Mouse (Mus musculus) frontal cortex, postnatal 10 days (tissue): ENCODE measurements around the gene Sacm1l.

Experiments
- DNase-seq, 2 experiments: peaks; one replicate each; pipeline ENCODE4 v3.0.0; 2022; ENCODE audit warnings: low spot score in 2 of 2, mixed read lengths in 1 of 2

The Sacm1l gene

DNA sequence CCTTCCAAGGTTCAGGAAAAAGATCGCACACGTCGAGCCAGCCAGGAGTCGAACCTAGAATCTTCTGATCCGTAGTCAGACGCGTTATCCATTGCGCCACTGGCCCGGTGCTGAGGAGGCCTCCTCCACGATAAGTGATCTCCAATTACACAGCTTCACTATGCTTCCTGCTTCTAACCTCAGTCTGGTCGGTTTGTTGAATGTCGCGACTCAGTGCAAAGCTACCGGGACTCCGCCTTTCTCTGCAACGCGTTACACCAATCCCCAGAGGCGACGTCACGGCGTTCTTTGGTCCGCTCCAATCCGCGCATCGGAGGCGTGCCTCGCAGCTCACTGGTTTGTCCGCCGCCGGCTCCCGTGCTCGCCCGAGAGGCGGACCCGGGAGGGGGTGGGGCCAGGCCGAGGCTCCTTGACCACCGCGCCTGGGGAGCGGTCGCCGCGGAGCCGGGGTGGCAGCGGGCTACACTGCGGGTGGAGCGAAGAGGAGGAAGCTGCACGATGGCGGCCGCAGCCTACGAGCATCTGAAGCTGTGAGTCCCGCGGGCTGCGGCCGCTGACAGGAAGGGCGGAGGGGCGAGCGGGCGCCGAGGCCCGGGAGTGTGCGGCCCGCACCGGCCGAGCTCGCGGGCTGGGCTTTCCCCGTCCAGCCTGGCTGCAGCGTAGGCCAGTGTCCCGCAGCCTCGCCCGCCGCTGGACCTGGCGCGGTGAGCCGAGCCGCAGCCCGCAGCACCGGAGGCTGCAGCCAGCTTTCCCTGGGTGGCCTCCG is at the start of gene Sacm1l:
Gene Sacm1l (plus strand): TSS at position 368 of the 766 bp plus-strand sequence.
- DNase-seq = peak; percentile 97 to 99

DNA sequence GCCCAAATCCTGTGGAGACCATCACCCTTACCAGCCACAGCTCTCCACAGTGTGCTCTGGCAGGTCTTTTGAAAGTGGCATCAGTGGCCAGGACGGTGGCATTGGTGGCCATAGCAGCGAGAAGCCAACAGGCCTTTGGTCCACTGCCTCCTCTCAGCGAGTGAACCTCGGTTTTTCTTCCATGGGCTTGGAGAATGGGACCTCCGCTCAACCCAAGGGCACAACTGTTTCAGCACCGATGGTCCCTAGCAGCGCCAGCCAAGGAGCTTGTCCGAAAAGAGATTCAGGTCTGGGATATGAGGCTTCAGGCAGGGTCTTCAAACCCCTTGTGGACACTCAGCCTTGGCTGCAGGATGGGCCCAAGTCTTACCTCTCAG is 49.7 kb upstream of the Sacm1l start:
- no peak for DNase-seq

DNA sequence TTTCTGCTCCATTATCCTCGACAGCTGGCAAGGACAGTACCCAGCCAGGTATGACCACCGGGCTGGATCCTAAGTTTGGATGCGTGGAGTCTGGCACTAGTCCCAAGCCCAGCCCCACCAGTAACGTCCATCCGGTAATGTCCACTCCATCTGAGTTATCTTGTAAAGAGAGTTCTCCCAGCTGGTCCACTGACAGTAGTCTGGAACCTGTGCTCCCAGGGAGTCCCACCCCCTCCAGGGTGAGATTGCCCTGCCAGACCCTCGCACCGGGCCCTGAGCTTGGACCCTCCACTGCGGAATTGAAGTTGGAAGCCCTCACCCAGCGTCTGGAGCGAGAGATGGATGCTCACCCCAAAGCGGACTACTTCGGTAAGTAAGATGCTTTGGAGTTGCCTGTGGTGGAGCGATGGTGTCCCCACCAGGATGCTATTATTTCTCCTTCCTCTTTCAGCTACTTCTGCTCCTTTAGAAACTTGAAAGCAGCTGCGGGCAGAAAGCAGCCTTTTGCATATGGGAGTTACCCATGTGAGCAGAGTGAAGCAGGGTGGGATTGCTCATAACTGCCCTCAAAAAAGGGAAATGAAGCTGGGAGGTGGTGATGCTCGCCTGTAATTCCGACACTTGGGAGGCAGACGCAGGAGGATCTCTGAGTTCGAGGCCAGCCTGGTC is 49.2 kb upstream of the Sacm1l start:
- no peak for DNase-seq

DNA sequence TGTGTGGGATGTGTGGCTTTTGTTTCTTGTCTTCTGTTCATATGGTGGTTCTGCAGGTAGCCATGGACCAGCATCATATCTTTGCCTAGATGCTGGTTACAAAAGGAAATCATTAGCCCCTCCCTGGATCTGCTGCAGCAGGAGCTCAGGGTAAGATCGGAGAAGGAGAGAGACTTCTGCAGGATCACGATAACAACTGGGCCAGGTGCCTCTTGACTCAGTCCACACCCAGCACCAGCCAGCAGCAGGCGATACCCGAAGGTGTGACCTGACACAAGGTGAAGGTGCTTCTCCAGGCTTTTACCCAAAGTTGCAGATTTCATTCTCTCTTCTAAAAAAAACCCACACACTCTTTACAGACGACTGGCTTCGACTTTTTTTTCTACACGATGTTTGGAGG is 48.4 kb upstream of the Sacm1l start:
- DNase-seq = no peak

- DNase-seq = no peak
These were observed 46.0 kb upstream of the Sacm1l start for GRCm38 (mm10) chr9:123483598-123483997.

- DNase-seq = no peak
These were observed 44.7 kb upstream of the Sacm1l start for GRCm38 (mm10) chr9:123484830-123485229.

DNA sequence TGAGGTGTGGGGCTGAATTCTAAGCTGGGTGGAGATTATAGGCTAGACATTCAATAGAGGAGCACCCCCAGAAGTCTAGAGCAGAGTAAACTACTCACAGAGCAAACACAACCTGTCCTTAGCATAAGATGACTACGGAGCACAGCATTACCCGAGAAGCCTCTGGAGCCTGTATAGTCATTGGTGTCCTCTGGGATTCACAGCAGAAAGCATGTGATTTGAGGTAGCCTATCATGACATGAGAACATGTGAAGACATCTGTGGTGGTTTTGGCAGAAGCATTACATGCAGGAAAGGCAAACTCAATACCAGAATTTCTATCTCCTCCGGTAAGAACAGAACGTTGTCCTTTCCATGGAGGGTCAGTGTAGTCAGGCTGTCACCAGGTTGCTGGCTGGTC is 44.0 kb upstream of the Sacm1l start:
- DNase-seq = no peak

DNA sequence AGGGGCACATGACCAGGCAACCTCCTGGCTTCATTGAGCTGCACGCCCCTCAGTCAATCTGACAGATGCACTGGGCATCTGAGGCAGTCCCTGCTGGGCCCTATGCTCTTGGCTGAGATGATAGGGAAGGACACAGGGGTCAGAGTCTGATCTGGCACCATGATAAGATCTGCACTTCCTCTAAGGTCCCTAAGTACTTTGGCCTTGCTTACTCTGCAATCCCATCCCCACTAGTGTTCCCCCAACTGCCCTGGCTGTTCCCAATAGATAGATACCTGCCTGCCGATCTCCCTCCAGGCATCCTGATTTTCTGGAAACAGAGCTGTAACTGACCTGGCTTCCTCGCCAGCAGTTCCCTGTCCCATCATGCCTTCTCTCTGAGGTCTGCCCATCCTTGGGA is 42.9 kb upstream of the Sacm1l start:
- no peak for DNase-seq

- DNase-seq = no peak
These were observed 40.5 kb upstream of the Sacm1l start for GRCm38 (mm10) chr9:123489073-123489472.

- no peak for DNase-seq
These were observed 39.7 kb upstream of the Sacm1l start for GRCm38 (mm10) chr9:123489727-123490343.

DNA sequence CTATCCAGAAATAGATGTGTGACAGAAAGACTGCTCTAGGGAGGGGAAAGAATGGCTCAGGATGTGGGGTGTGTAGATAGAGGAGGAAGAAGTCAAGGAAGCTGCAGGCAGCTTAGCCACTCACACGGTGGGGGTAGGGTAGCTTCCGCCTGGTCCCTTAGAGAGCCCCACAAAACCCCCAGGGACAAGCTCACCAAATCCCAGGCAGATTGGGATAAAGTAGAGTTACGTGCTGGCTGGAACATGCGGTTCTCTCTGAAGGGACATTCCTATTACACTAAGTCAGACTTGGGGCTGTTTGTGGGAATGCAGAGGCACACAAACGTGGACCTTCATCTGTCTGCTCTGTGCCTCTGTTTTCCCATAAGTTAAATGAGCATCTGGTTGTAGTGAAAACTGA is 38.6 kb upstream of the Sacm1l start:
- no peak for DNase-seq

DNA sequence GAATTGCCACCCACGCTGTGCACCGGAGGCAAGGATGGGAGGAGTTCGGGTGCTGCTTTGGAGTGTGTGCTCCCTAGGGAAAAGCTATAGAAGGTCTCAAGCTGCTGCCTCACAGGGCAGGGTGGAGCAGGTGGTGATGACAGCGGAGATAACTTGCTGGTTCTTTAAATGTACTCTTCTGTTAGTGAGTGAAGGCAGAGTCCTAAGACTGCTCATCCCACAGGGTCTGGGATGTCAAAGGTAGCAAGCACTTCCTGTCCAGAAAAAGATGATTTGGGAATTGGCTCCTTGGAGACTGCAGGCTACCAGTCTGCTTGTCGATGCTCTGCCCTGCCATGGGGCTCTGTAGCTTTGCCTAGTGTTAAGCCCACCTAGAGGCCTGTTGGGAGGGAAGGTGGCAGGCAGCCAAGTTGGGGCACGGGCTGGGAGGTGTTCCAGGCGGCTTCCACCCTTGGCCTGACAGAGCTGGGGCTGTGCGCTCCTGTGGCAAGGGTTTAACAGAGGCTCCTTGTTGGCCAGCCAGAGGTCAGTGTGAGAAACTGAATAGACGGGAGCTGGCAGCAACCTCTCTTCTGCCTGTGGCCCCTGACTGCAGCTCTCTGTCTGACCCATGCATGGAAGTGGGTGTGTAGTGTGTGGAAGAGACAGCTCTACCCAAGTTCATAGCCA is 37.5 kb upstream of the Sacm1l start:
- peak in 1 of 2 experiments; percentile 59 for DNase-seq

DNA sequence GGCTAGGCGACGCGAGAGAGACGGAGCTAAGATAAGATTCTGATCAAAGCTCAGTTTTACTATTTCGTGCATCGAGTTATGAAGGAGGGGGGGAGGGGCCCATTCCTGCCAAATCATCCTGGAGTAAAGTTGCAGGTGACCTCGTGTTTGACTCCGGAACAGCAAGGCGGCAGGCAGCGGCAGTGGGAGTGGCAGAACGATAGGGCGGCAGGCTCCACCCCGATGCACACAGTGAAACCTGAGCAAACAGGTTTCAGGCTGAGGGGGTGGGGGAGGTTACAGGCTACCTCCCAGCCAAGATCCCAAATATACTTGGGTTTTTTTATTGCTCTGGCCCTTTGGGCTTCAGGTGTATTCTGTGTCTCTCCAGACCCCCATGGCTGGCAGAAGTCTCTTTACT is 32.9 kb upstream of the Sacm1l start:
- no peak for DNase-seq

- DNase-seq = no peak
These were observed 31.7 kb upstream of the Sacm1l start for GRCm38 (mm10) chr9:123497906-123498305.

- DNase-seq = no peak
These were observed 29.1 kb upstream of the Sacm1l start for GRCm38 (mm10) chr9:123500480-123500879.

DNA sequence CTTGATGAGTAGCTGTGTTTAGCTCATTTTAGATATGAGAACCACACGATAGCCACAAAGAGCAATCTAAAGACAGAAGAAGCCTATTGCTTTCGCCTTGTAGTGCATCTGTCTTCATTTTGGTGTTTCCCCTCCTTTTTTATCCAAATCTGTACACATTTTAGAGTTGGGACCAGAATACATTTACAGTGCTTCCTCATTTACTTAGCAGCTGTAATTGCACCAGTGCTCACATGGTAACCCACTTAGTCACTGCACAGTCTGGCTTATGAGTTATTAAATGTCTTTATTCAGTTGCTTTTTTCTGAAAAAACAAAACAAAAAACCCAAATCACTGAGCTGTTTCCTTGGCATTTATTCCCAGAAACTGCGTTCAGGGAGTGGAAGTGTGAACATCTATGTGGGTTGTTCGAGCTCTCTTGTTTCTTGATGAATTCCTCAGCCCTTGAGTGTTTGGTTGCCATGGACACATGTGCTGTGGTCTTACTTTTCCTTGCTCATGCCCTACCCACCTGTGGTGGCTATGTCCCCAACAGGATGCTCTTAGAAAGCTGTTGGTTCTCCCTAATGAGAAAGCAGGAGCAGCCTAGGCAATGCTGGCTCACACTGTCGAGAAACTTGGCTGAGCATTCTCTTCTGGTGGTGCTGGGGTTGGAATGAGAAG is 26.3 kb upstream of the Sacm1l start:
- peak in 1 of 2 experiments; percentile 64 for DNase-seq

- DNase-seq = no peak
These were observed 25.2 kb upstream of the Sacm1l start for GRCm38 (mm10) chr9:123504325-123504724.

GRCm38 (mm10) chr9:123505598-123505997 is 24.0 kb upstream of the Sacm1l start:
- no peak for DNase-seq

- DNase-seq = no peak
These were observed 23.1 kb upstream of the Sacm1l start for GRCm38 (mm10) chr9:123506270-123507146.

DNA sequence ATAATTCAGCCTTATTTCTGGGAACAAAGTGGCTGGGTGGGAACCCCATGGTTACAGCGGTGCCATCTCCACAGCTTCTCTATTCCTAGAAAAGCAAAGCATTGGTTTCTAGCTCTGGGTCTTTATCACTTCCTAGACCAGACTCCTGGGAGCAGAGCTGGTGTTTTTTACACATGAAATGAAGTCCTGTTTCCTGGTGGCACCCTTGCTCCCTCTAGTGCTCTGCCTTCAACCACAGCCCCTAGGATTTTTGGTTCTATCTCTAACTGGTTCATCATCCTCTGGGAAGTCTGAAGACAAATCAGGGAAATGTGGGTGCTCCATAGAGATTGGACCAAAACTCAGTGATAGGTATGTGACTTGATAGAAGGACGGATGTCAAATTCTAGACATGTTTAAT is 22.2 kb upstream of the Sacm1l start:
- no peak for DNase-seq

GRCm38 (mm10) chr9:123508986-123509385 is 20.6 kb upstream of the Sacm1l start:
- DNase-seq = no peak
